Mouse (Mus musculus) Muller cell, postnatal 12 days (primary cell): Measurements from ENCODE around the gene Pdgfa.

Experiments used
- DNase-seq: peaks from one replicate; pipeline ENCODE4 v3.0.0-alpha.2; 2015; ENCODE audit errors: inconsistent ontology term

Gene Pdgfa

GRCm38 (mm10) chr5:138953986-138954385 lies 43.2 kb downstream of the Pdgfa start:
- DNase-seq, result no peak

- DNase-seq, result peak; percentile 41
Observed at GRCm38 (mm10) chr5:138952969-138953368, 44.2 kb downstream of the Pdgfa start.

- no peak for DNase-seq
Observed at GRCm38 (mm10) chr5:138951305-138951704, 45.9 kb downstream of the Pdgfa start.

- DNase-seq, result no peak
Observed at GRCm38 (mm10) chr5:138949165-138949564, 48.0 kb downstream of the Pdgfa start.

- DNase-seq, result peak; percentile 84
Observed at GRCm38 (mm10) chr5:138948031-138948980, 48.9 kb downstream of the Pdgfa start.

- no peak for DNase-seq
Observed at GRCm38 (mm10) chr5:138947487-138947886, 49.7 kb downstream of the Pdgfa start.

GRCm38 (mm10) chr5:138946931-138947330 lies 50.2 kb downstream of the Pdgfa start:
- DNase-seq, result no peak

- no peak for DNase-seq
Observed at GRCm38 (mm10) chr5:138945011-138945410, 52.2 kb downstream of the Pdgfa start.

GRCm38 (mm10) chr5:138944551-138944950 lies 52.6 kb downstream of the Pdgfa start:
- no peak for DNase-seq

- DNase-seq, result no peak
Observed at GRCm38 (mm10) chr5:138941842-138942241, 55.3 kb downstream of the Pdgfa start.

- DNase-seq, result no peak
Observed at GRCm38 (mm10) chr5:138940576-138940975, 56.6 kb downstream of the Pdgfa start.

GRCm38 (mm10) chr5:138938572-138939163 lies 58.5 kb downstream of the Pdgfa start:
- DNase-seq, result no peak

GRCm38 (mm10) chr5:138936399-138937089 lies 60.6 kb downstream of the Pdgfa start:
- no peak for DNase-seq

GRCm38 (mm10) chr5:138934540-138934939 lies 62.6 kb downstream of the Pdgfa start:
- no peak for DNase-seq

- DNase-seq, result no peak
Observed at GRCm38 (mm10) chr5:138932460-138933432, 64.4 kb downstream of the Pdgfa start.

GRCm38 (mm10) chr5:138931836-138932235 lies 65.3 kb downstream of the Pdgfa start:
- DNase-seq, result no peak

- no peak for DNase-seq
Observed at GRCm38 (mm10) chr5:138929879-138930507, 67.2 kb downstream of the Pdgfa start.
